In genomic region chr9:114536628-114537027, GRCm38 (mm10) we compare ENCODE assay signal across 13 mouse cellular contexts. TPM values are rescaled to one million over a fixed set of nuclear protein-coding genes. Genes with fewer than 3 reads are reported as not detected.
A peak's percentile ranks its signal among the peaks of the same experiment; 100 is the strongest.
DNase-seq lines count a peak whose midpoint lies in the region; ATAC-seq and TF ChIP-seq lines count a peak whose summit lies in the region.
"Had no signal": no experiment of that assay in that cellular context is flagged by ENCODE, and none has a peak within 500 bp of the region (broad histone marks: within the 10 kb centered on the region; RNA-seq: fewer than 3 reads in every experiment).

No protein-coding gene starts in this region.

- no peak for TF ChIP-seq CTCF in hindbrain, postnatal 0 days (IDR thresholded peaks at IDR 0.05; ENCODE audit: low read depth)
- no peak for TF ChIP-seq CTCF in layer of hippocampus, adult 2 months (conservative IDR thresholded peaks at IDR 0.05)

- peak; percentile 78 for DNase-seq in hindbrain, embryonic 10.5 days (ENCODE audit: low spot score)
- DNase-seq in hindbrain, postnatal 0 days (ENCODE audit: low spot score): no peak
- peak; percentile 64 for DNase-seq in embryonic facial prominence, embryonic 11.5 days (ENCODE audit: low spot score)
- peak; percentile 70 for DNase-seq in mesoderm, embryonic 11.5 days (ENCODE audit: low read depth, low spot score)
- DNase-seq in layer of hippocampus, postnatal 10 days (ENCODE audit: low spot score in 2 of 2): no peak
- no peak for DNase-seq in layer of hippocampus, adult 2 months (ENCODE audit: low spot score in 2 of 2)
- DNase-seq: adrenal gland, adult 2 months had no signal

- 3% methylated on average over 2 of the region's 2 CpGs for WGBS in hindbrain, embryonic 10.5 days
- 49% methylated on average over 2 of the region's 2 CpGs for WGBS in hindbrain, postnatal 0 days
- 7% methylated on average over 2 of the region's 2 CpGs for WGBS in neural tube, embryonic 12.5 days
- 29% methylated on average over 2 of the region's 2 CpGs for WGBS in neural tube, embryonic 15.5 days
- 14% methylated on average over 2 of the region's 2 CpGs for WGBS in embryonic facial prominence, embryonic 11.5 days

- H3K4me2 ChIP-seq in hindbrain, postnatal 0 days (ENCODE audit: low read depth, low read length): no peak overlapping the region
- H3K4me2 ChIP-seq in neural tube, embryonic 12.5 days (replicated peaks): peak overlapping the region; percentile 12; the same call in 1 of the 2 replicates
- H3K4me2 ChIP-seq in neural tube, embryonic 15.5 days: no peak overlapping the region
- no peak overlapping the region for H3K4me2 ChIP-seq in embryonic facial prominence, embryonic 11.5 days (ENCODE audit: low read depth, low read length)
- H3K4me2 ChIP-seq: embryonic facial prominence, embryonic 15.5 days; hindbrain, embryonic 15.5 days had no signal

- H3K9ac ChIP-seq in hindbrain, postnatal 0 days (replicated peaks; ENCODE audit: low read length): no peak overlapping the region
- no peak overlapping the region for H3K9ac ChIP-seq in neural tube, embryonic 12.5 days
- no peak overlapping the region for H3K9ac ChIP-seq in neural tube, embryonic 15.5 days (replicated peaks)
- no peak overlapping the region for H3K9ac ChIP-seq in embryonic facial prominence, embryonic 11.5 days (replicated peaks; ENCODE audit: low read length)
- H3K9ac ChIP-seq: embryonic facial prominence, embryonic 15.5 days; hindbrain, embryonic 15.5 days had no signal

- peak overlapping the region; percentile 32 for H3K4me3 ChIP-seq in hindbrain, embryonic 10.5 days
- H3K4me3 ChIP-seq in hindbrain, postnatal 0 days (ENCODE audit: low read length): no peak overlapping the region
- no peak overlapping the region for H3K4me3 ChIP-seq in neural tube, embryonic 12.5 days
- H3K4me3 ChIP-seq in neural tube, embryonic 15.5 days (replicated peaks): no peak overlapping the region
- no peak overlapping the region for H3K4me3 ChIP-seq in embryonic facial prominence, embryonic 11.5 days (ENCODE audit: low read depth, low read length)
- H3K4me3 ChIP-seq in layer of hippocampus, adult 2 months: no peak overlapping the region
- H3K4me3 ChIP-seq: embryonic facial prominence, embryonic 15.5 days; hindbrain, embryonic 15.5 days had no signal

- peaks cover 4% of the 10 kb centered on the region; the same call in 1 of the 2 replicates for H3K36me3 ChIP-seq in hindbrain, embryonic 10.5 days
- no peaks in the 10 kb centered on the region for H3K36me3 ChIP-seq in hindbrain, postnatal 0 days (ENCODE audit: insufficient read depth, low read length)
- no peaks in the 10 kb centered on the region for H3K36me3 ChIP-seq in neural tube, embryonic 12.5 days
- no peaks in the 10 kb centered on the region for H3K36me3 ChIP-seq in neural tube, embryonic 15.5 days
- no peaks in the 10 kb centered on the region for H3K36me3 ChIP-seq in embryonic facial prominence, embryonic 11.5 days (replicated peaks; ENCODE audit: control insufficient read depth, insufficient read depth, low read depth, low read length)
- H3K36me3 ChIP-seq: embryonic facial prominence, embryonic 15.5 days; hindbrain, embryonic 15.5 days had no signal

- H3K27ac ChIP-seq in hindbrain, embryonic 10.5 days: peak overlapping the region; percentile 91
- no peak overlapping the region for H3K27ac ChIP-seq in hindbrain, postnatal 0 days
- H3K27ac ChIP-seq in neural tube, embryonic 12.5 days: no peak overlapping the region
- no peak overlapping the region for H3K27ac ChIP-seq in neural tube, embryonic 15.5 days (replicated peaks)
- H3K27ac ChIP-seq in embryonic facial prominence, embryonic 11.5 days (replicated peaks; ENCODE audit: low read depth, low read length): no peak overlapping the region
- no peak overlapping the region for H3K27ac ChIP-seq in layer of hippocampus, adult 2 months
- H3K27ac ChIP-seq: embryonic facial prominence, embryonic 15.5 days; hindbrain, embryonic 15.5 days had no signal

- no peak for ATAC-seq in hindbrain, postnatal 0 days
- 0 out of 2 replicates have a peak, but pooled peaks have one; percentile 25 for ATAC-seq in neural tube, embryonic 12.5 days (ENCODE audit: low FRiP score, low read depth)
- no peak for ATAC-seq in neural tube, embryonic 15.5 days (ENCODE audit: low FRiP score)
- ATAC-seq in embryonic facial prominence, embryonic 11.5 days (replicated peaks; ENCODE audit: insufficient number of reproducible peaks, low FRiP score, low TSS enrichment, low read depth): peak; percentile 79

- H3K4me1 ChIP-seq in hindbrain, embryonic 10.5 days (replicated peaks): peaks cover 93% of the 10 kb centered on the region
- no peaks in the 10 kb centered on the region for H3K4me1 ChIP-seq in hindbrain, postnatal 0 days (ENCODE audit: insufficient read depth, low read length)
- peaks cover 14% of the 10 kb centered on the region for H3K4me1 ChIP-seq in neural tube, embryonic 12.5 days
- H3K4me1 ChIP-seq in neural tube, embryonic 15.5 days: peaks cover under 1% of the 10 kb centered on the region; the same call in 1 of the 2 replicates
- peaks cover 3% of the 10 kb centered on the region; the same call in 1 of the 2 replicates for H3K4me1 ChIP-seq in embryonic facial prominence, embryonic 11.5 days (ENCODE audit: control insufficient read depth, insufficient read depth, low read length)
- H3K4me1 ChIP-seq: hindbrain, embryonic 15.5 days had no signal

- H3K27me3 ChIP-seq in hindbrain, embryonic 10.5 days (ENCODE audit: insufficient read depth, poor library complexity, severe bottlenecking): no peaks in the 10 kb centered on the region
- H3K27me3 ChIP-seq in hindbrain, postnatal 0 days (ENCODE audit: insufficient read depth, low read length): no peaks in the 10 kb centered on the region
- no peaks in the 10 kb centered on the region for H3K27me3 ChIP-seq in neural tube, embryonic 12.5 days (replicated peaks)
- no peaks in the 10 kb centered on the region for H3K27me3 ChIP-seq in neural tube, embryonic 15.5 days (replicated peaks)
- H3K27me3 ChIP-seq in embryonic facial prominence, embryonic 11.5 days (ENCODE audit: control insufficient read depth, insufficient read depth, low read length): no peaks in the 10 kb centered on the region
- H3K27me3 ChIP-seq: CH12.LX; embryonic facial prominence, embryonic 15.5 days; hindbrain, embryonic 15.5 days had no signal

- no peaks in the 10 kb centered on the region for H3K9me3 ChIP-seq in hindbrain, embryonic 10.5 days
- H3K9me3 ChIP-seq in hindbrain, postnatal 0 days (ENCODE audit: low read length): no peaks in the 10 kb centered on the region
- no peaks in the 10 kb centered on the region for H3K9me3 ChIP-seq in neural tube, embryonic 12.5 days
- H3K9me3 ChIP-seq in neural tube, embryonic 15.5 days (replicated peaks): no peaks in the 10 kb centered on the region
- H3K9me3 ChIP-seq in embryonic facial prominence, embryonic 11.5 days (replicated peaks; ENCODE audit: control insufficient read depth, low read length): no peaks in the 10 kb centered on the region
- H3K9me3 ChIP-seq: embryonic facial prominence, embryonic 15.5 days; hindbrain, embryonic 15.5 days had no signal

RNA-seq across cellular contexts. Expression of gene C130032M10Rik, which starts 21.1 kb away (rescaled TPM):
- polyA plus RNA-seq in hindbrain, embryonic 10.5 days (2016; fragmentation: Nextera tagmentation; extraction: Ambion mirVana): 0.38 and 1.9 TPM in 2 replicates
- not detected in 2 replicates for total RNA-seq in hindbrain, postnatal 0 days (2014; rRNA removed)
- not detected in 2 replicates for polyA plus RNA-seq in hindbrain, postnatal 0 days (2015; fragmentation: Nextera tagmentation; extraction: Ambion mirVana)
- polyA plus RNA-seq in neural tube, embryonic 12.5 days (2016; fragmentation: Nextera tagmentation; extraction: Ambion mirVana): 0.28 and 0.29 TPM in 2 replicates
- not detected in 2 replicates for polyA plus RNA-seq in neural tube, embryonic 15.5 days (2015; fragmentation: Nextera tagmentation; extraction: Ambion mirVana)
- not detected in 2 replicates for polyA plus RNA-seq in embryonic facial prominence, embryonic 11.5 days (2014; fragmentation: Nextera tagmentation; extraction: Ambion mirVana)
- not detected for total RNA-seq in layer of hippocampus, postnatal 10 days (2021)
- not detected for total RNA-seq in layer of hippocampus, adult 2 months (2021)
- total RNA-seq: CH12.LX; gastrocnemius, adult 18-20 months had no signal
- polyA plus RNA-seq: adrenal gland, adult 2 months; hindbrain, embryonic 15.5 days had no signal

RNA-seq across cellular contexts. Expression of gene Trim71, which starts 27.5 kb away (rescaled TPM):
- polyA plus RNA-seq in hindbrain, embryonic 10.5 days (2016; fragmentation: Nextera tagmentation; extraction: Ambion mirVana): 3.8 and 8.3 TPM in 2 replicates
- total RNA-seq in hindbrain, postnatal 0 days (2014; rRNA removed): 0.10 and 0.25 TPM in 2 replicates
- polyA plus RNA-seq in hindbrain, postnatal 0 days (2015; fragmentation: Nextera tagmentation; extraction: Ambion mirVana): 0.20 and 0.24 TPM in 2 replicates
- 0.98 and 1.4 TPM in 2 replicates for polyA plus RNA-seq in neural tube, embryonic 12.5 days (2016; fragmentation: Nextera tagmentation; extraction: Ambion mirVana)
- polyA plus RNA-seq in neural tube, embryonic 15.5 days (2015; fragmentation: Nextera tagmentation; extraction: Ambion mirVana): 0.35 and 0.54 TPM in 2 replicates
- polyA plus RNA-seq in embryonic facial prominence, embryonic 11.5 days (2014; fragmentation: Nextera tagmentation; extraction: Ambion mirVana): 1.9 and 2.2 TPM in 2 replicates
- under 1 TPM; 0.18 to 0.27 TPM for total RNA-seq in layer of hippocampus, postnatal 10 days (2021)
- 1 to 10 TPM; 1.3 to 1.4 TPM for total RNA-seq in layer of hippocampus, adult 2 months (2021)
- total RNA-seq: adrenal gland, adult 2 months; gastrocnemius, adult 18-20 months had no signal
- polyA plus RNA-seq: adrenal gland, adult 2 months had no signal

RNA-seq across cellular contexts. Expression of gene Ccr4, which starts 31.9 kb away (rescaled TPM):
- polyA plus RNA-seq in hindbrain, embryonic 10.5 days (2016; fragmentation: Nextera tagmentation; extraction: Ambion mirVana): 0.07 TPM in 1 of 2 replicates, not detected in the other
- total RNA-seq in hindbrain, postnatal 0 days (2014; rRNA removed): not detected in 2 replicates
- not detected in 2 replicates for polyA plus RNA-seq in hindbrain, postnatal 0 days (2015; fragmentation: Nextera tagmentation; extraction: Ambion mirVana)
- not detected in 2 replicates for polyA plus RNA-seq in neural tube, embryonic 12.5 days (2016; fragmentation: Nextera tagmentation; extraction: Ambion mirVana)
- polyA plus RNA-seq in neural tube, embryonic 15.5 days (2015; fragmentation: Nextera tagmentation; extraction: Ambion mirVana): 0.84 TPM in 1 of 2 replicates, not detected in the other
- polyA plus RNA-seq in embryonic facial prominence, embryonic 11.5 days (2014; fragmentation: Nextera tagmentation; extraction: Ambion mirVana): not detected in 2 replicates
- not detected for total RNA-seq in layer of hippocampus, postnatal 10 days (2021)
- not detected for total RNA-seq in layer of hippocampus, adult 2 months (2021)
- total RNA-seq: adrenal gland, adult 2 months; gastrocnemius, adult 18-20 months had no signal
- polyA plus RNA-seq: adrenal gland, adult 2 months; hindbrain, embryonic 15.5 days had no signal

Comparison
In these comparisons a context has a peak if more than half of its experiments do, and no peak if none do; other contexts are left out.
1. DNase-seq: peak in hindbrain, embryonic 10.5 days (single experiment), embryonic facial prominence, embryonic 11.5 days (single experiment) and mesoderm, embryonic 11.5 days (single experiment); none in hindbrain, postnatal 0 days (single experiment), layer of hippocampus, postnatal 10 days (0 of 2) and layer of hippocampus, adult 2 months (0 of 2).
2. ATAC-seq: peak in neural tube, embryonic 12.5 days (single experiment) and embryonic facial prominence, embryonic 11.5 days (single experiment); none in hindbrain, postnatal 0 days (single experiment) and neural tube, embryonic 15.5 days (single experiment).